Mouse (Mus musculus): ENCODE data around the gene Fam205a1. TPM values are rescaled to one million over a fixed set of nuclear protein-coding genes. Genes with fewer than 3 reads are reported as not detected.

Gene Fam205a1
- polyA plus RNA-seq (2012; ENCODE audit: low replicate concordance), result not detected in 2 replicates

DNA sequence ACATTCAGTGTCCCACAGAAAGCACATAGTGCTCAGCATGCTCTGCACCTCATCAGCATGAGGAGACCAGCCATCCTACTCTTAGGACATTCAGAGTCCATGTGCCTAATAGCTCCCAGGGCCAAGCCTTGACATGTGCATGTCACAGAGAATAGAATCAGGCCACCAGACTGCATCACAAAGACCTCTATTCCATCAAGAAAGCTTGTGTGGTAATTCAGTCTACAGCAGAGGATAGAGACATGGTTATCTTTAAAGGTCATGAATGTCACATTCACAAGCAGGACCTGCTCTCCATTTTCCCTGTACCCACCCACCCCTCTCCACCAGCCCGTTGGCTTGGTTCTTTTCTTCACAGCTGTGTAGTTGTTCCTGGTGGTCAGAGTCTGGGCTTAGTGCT, at the start of gene Fam205a1:
Gene Fam205a1 (minus strand): TSS at position 101 of the 400 bp plus-strand sequence.

DNA sequence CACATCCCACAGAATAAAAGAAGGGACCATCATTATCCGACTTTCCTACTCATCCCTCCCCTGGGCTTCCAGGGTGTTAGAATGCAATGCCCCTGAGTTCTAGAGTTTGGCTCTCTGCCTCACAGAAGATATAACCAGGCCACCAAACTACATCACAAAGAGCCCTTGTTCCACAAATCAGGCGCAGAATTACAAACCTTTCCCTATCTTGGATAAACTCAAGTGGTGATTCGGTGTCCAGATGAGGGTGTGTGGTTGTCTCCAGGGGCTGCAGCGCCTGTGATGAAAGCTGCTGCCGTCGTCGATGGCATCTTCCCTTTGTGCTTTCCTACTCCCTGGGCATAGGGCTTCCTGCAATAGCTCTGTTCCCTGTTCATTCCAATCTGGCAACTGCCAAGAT, 20.4 kb upstream of the Fam205a1 start, which contains the start of gene Fam205c:
Gene Fam205c (minus strand): TSS at position 101 of the 400 bp plus-strand sequence.

DNA sequence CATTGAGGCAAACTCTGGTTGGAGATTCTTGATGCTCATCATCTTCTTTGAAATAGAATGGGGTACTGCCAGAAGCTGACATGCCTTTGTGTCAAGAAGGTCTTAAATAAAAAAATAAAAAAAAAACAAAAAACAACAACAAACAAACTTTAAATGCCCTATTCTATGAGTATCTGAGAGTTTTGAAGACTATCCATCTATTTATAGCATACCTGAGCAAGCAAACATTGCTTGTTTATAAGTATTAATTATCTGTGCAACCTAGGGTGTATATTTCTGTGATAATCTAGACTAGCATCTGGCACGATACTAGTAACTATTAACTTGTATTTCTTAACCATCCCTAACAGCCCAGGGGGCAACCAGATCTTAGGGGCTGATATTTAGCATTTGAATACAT, 3.0 kb upstream of the Fam205a1 start, which contains the start of gene Gm12394:
Gene Gm12394 (minus strand): TSS at position 101 of the 400 bp plus-strand sequence.

Other genes with a start within 250 kb of the Fam205a1 start
- gene Gm10591, start 241.7 kb downstream of the Fam205a1 start, polyA plus RNA-seq (2012; ENCODE audit: low replicate concordance), result not detected in 2 replicates
- not detected in 2 replicates for gene Gm2564, start 224.2 kb downstream of the Fam205a1 start, polyA plus RNA-seq (2012; ENCODE audit: low replicate concordance)
- not detected in 2 replicates for gene Ccl27b, start 198.6 kb downstream of the Fam205a1 start, polyA plus RNA-seq (2012; ENCODE audit: low replicate concordance)
- gene Il11ra2, start 192.0 kb downstream of the Fam205a1 start, polyA plus RNA-seq (2012; ENCODE audit: low replicate concordance), result not detected in 2 replicates
- gene 4930578G10Rik, start 118.3 kb downstream of the Fam205a1 start, polyA plus RNA-seq (2012; ENCODE audit: low replicate concordance), result not detected in 2 replicates
- gene Ccl19, start 97.3 kb downstream of the Fam205a1 start, polyA plus RNA-seq (2012; ENCODE audit: low replicate concordance), result 0.25 TPM in 1 of 2 replicates, not detected in the other
- gene Ccl21a, start 79.9 kb downstream of the Fam205a1 start, polyA plus RNA-seq (2012; ENCODE audit: low replicate concordance), result 1.2 and 4.8 TPM in 2 replicates
- not detected in 2 replicates for gene Gm12394, start 2.9 kb upstream of the Fam205a1 start, polyA plus RNA-seq (2012; ENCODE audit: low replicate concordance)
- not detected in 2 replicates for gene Fam205c, start 20.3 kb upstream of the Fam205a1 start, polyA plus RNA-seq (2012; ENCODE audit: low replicate concordance)
- gene Phf24, start 62.8 kb upstream of the Fam205a1 start, polyA plus RNA-seq (2012; ENCODE audit: low replicate concordance), result 0.22 and 0.40 TPM in 2 replicates
- gene Dnajb5, start 95.9 kb upstream of the Fam205a1 start, polyA plus RNA-seq (2012; ENCODE audit: low replicate concordance), result 20.2 and 20.9 TPM in 2 replicates
- not detected in 2 replicates for gene 1700022I11Rik, start 115.7 kb upstream of the Fam205a1 start, polyA plus RNA-seq (2012; ENCODE audit: low replicate concordance)
- 107 and 248 TPM in 2 replicates for gene Vcp, start 146.6 kb upstream of the Fam205a1 start, polyA plus RNA-seq (2012; ENCODE audit: low replicate concordance)
- gene Fancg, start 156.6 kb upstream of the Fam205a1 start, polyA plus RNA-seq (2012; ENCODE audit: low replicate concordance), result 3.3 and 9.9 TPM in 2 replicates
- 20.3 and 26.7 TPM in 2 replicates for gene Pigo, start 171.9 kb upstream of the Fam205a1 start, polyA plus RNA-seq (2012; ENCODE audit: low replicate concordance)
- 47.0 and 65.0 TPM in 2 replicates for gene Stoml2, start 177.8 kb upstream of the Fam205a1 start, polyA plus RNA-seq (2012; ENCODE audit: low replicate concordance)
- 56.0 and 64.9 TPM in 2 replicates for gene Fam214b, start 192.3 kb upstream of the Fam205a1 start, polyA plus RNA-seq (2012; ENCODE audit: low replicate concordance)
- gene Unc13b, start 205.1 kb upstream of the Fam205a1 start, polyA plus RNA-seq (2012; ENCODE audit: low replicate concordance), result 0.09 and 0.74 TPM in 2 replicates

Measured in hematopoietic multipotent progenitor cell, adult 10-12 weeks (in vitro differentiated cells).